Mouse (Mus musculus): Measurements from ENCODE around the gene Kmt5c. TPM values are rescaled to one million over a fixed set of nuclear protein-coding genes. Genes with fewer than 3 reads are reported as not detected.

Gene Kmt5c
- 75.3 and 84.3 TPM in 2 replicates for polyA plus RNA-seq (2015; fragmentation: Nextera tagmentation; extraction: Ambion mirVana)

DNA sequence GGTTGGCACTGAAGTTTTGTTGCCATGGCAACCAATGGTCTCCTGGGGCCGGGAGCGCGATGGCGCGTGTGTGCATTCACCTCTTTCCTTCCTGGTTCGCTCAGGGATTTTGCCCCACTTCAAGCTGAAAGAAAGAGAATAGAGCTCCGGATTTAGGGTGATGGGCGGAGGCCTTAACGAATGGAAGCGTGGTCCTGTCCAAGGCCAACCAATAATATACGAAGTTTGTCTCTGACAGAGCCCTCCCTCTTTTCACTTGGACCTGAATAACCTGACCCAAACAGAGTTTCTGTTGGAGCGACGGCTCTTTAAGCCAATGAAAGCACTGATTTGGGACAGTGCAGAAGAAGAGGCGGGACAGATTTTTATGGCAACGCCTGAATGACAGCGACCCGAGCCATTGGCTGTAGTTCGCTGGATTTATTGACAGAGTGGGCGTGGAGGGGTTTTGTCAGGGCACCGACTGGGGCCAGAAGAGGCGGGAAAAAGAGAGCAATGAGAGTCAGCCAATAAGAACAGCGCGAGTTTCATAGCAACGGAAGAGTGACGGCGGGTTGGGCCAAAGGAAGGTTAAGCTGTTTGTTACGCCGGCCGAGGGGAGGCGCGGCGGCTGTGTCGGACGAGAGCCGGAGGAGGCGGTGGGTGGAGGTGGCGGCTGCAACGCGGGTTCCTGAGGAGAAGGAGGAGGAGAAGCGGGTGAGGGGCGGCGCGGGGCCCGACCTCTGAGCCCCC is at the start of gene Kmt5c:
TSS of gene Kmt5c (plus strand) at position 572 of the 732 bp plus-strand sequence.
- Histone ChIP-seq H3K27me3 (no peaks in the 10 kb centered on the region), H3K9ac (peak within 1 kb of the TSS; percentile 93), H3K4me3 (peak within 1 kb of the TSS; percentile 75), H3K4me1 (peaks cover 38% of the 10 kb centered on the region), H3K4me2 (peak within 1 kb of the TSS; percentile 85), H3K27ac (peak within 1 kb of the TSS; percentile 93), H3K36me3 (ENCODE audit: poor library complexity, severe bottlenecking) (peaks cover 26% of the 10 kb centered on the region), H3K9me3 (replicated peaks) (no peaks in the 10 kb centered on the region)
- 0% methylated on average over 38 of the region's 44 CpGs for WGBS
- ATAC-seq = peak; percentile 97

DNA sequence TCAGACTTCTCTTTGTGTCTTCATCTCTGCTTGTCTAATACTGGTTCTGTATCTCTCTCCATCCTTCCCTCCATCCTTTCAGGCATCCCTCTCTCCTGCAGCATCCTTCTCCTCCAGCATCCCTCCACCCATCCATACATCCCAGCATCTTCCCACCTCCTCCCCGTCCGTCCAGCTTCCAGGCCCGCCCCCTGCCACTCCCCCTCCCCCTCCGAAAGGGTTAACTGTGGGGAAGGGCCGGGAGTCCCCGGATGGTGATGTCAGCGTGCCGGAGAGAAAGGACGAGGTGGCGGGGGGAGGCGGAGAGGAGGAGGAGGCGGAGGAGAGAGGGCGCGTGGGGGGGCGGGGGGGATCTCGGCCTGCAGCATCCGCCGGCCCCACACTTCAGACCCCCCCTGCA is 49.5 kb upstream of the Kmt5c start, which contains the start of gene Brsk1:
TSS of gene Brsk1 (plus strand) at position 218 of the 400 bp plus-strand sequence.
- peak within 1 kb of the TSS; percentile 94 for H3K27ac ChIP-seq

DNA sequence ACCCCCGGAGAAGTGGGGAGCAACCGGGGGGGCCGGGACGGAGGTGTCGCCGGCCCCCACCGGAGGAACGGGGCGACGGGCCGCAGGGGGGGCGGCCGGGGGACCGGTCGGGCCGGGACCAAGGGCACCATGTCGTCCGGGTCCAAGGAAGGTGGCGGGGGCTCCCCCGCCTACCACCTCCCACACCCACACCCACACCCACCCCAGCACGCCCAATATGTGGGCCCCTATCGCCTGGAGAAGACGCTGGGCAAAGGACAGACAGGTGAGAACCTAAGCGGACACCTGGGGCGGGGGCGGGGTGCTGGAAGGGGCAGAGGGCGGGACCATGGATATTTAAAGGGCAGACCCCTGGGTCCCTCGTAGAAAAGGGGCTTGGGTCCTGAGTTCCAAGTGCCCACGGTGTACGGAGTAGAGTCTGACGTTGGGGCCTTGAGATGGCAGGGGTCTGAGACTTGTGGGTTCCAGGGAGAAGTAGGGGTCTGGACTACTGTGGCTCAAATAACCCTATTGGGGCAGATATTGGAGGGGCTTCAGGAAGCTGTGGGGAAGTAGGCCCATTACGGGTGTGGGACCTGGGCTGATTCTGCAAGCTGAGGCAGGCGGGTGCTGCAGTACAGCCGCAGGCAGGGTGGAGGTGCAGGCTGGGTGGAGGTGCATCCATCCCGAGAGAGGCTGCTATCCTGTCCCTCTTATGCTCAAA is 48.8 kb upstream of the Kmt5c start:
- H3K4me3 ChIP-seq = peak overlapping the region; percentile 93
- no peaks in the 10 kb centered on the region for H3K9me3 ChIP-seq (replicated peaks)
- H3K36me3 ChIP-seq (ENCODE audit: poor library complexity, severe bottlenecking) = peaks cover 39% of the 10 kb centered on the region
- H3K4me2 ChIP-seq = peak overlapping the region; percentile 83
- H3K27me3 ChIP-seq = no peaks in the 10 kb centered on the region
- WGBS = 7% methylated on average over 15 of the region's 35 CpGs
- H3K9ac ChIP-seq = peak overlapping the region; percentile 100
- peaks cover 14% of the 10 kb centered on the region for H3K4me1 ChIP-seq
- peak; percentile 69 for ATAC-seq
- H3K27ac ChIP-seq = peak overlapping the region; percentile 94

More for the DNA sequence above, 49.5 kb upstream of the Kmt5c start, which contains the start of gene Brsk1:
- Histone ChIP-seq H3K4me3 (peak within 1 kb of the TSS; percentile 93), H3K4me1 (peaks cover 14% of the 10 kb centered on the region), H3K9ac (peak within 1 kb of the TSS; percentile 100), H3K27me3 (no peaks in the 10 kb centered on the region), H3K4me2 (peak within 1 kb of the TSS; percentile 83), H3K9me3 (replicated peaks) (no peaks in the 10 kb centered on the region), H3K36me3 (ENCODE audit: poor library complexity, severe bottlenecking) (peaks cover 32% of the 10 kb centered on the region)
- WGBS = 1% methylated on average over 8 of the region's 18 CpGs
- ATAC-seq = peak; percentile 92

DNA sequence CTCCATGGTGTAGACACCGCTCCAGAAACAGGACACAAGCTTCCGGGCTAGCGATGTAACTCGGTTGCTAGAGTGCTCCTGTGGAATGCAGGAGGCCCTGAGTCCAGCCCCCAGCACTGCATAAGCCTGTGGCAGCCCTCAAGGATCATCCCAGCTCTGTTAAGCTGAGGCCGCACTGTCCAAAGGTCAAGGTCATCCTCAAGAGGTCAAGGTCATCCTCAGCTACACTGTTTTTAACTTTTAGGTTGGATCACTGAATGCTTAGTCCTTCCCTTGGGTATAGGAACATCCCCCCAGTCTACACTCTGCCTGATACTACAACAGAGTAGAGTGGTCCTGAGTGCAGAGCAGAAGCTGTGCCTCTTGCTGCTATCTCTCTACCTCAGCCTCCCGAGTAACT is 46.9 kb upstream of the Kmt5c start:
- Histone ChIP-seq H3K36me3 (ENCODE audit: poor library complexity, severe bottlenecking) (peaks cover 58% of the 10 kb centered on the region), H3K9me3 (replicated peaks) (no peaks in the 10 kb centered on the region), H3K4me2 (no peak overlapping the region), H3K9ac (no peak overlapping the region), H3K4me1 (peaks cover 14% of the 10 kb centered on the region), H3K27ac (no peak overlapping the region), H3K4me3 (no peak overlapping the region), H3K27me3 (no peaks in the 10 kb centered on the region)
- ATAC-seq = no peak
- WGBS = 87% methylated on average over 6 of the region's 6 CpGs

DNA sequence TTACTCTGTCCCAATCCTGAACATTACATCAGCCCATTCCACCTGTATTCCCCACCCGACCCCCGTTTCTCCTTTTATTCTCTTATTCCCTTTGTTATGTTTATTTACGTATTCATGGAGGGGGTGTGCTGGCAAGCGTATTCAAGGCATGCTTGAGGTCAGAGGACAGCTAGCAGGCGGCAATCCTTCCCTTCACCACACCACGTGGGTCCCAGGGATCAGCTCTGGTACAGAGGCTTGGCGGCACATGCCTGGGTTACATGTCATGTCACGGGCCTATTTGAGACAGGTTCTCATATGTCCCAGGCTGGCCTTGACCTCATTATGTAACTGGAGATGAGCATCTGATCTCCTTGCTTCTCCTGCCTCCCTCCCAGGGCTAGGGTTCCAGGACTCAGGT is 37.6 kb upstream of the Kmt5c start:
- WGBS = 42% methylated on average over 8 of the region's 8 CpGs
- ATAC-seq = no peak
- Histone ChIP-seq H3K4me2 (no peak overlapping the region), H3K9ac (peak overlapping the region; percentile 26; the same call in 1 of the 2 replicates), H3K36me3 (ENCODE audit: poor library complexity, severe bottlenecking) (peaks cover 94% of the 10 kb centered on the region), H3K4me3 (no peak overlapping the region), H3K4me1 (peaks cover 10% of the 10 kb centered on the region), H3K27me3 (no peaks in the 10 kb centered on the region), H3K27ac (no peak overlapping the region), H3K9me3 (replicated peaks) (no peaks in the 10 kb centered on the region)

DNA sequence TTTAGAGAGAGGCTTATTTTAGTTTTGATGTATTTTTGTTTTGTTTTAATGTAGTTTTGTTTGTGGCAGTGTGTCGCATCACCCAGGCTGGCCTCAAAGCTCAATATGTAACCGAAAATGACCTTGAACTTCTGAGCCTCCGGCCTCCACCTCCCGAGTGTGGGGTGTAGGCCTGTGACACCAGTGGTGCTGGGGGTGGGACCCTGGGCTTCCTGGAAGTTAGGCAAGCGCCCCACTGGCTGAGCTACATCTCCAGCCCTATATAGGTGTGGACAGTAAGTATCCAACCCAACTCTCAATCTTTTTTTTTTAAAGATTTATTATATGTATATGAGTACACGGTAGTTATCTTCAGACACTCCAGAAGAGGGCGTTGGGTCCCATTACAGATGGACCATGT is 36.7 kb upstream of the Kmt5c start:
- H3K9me3 ChIP-seq (replicated peaks) = no peaks in the 10 kb centered on the region
- no peak overlapping the region for H3K9ac ChIP-seq
- H3K4me1 ChIP-seq = peaks cover 10% of the 10 kb centered on the region
- WGBS = 95% methylated on average over 7 of the region's 7 CpGs
- no peaks in the 10 kb centered on the region for H3K27me3 ChIP-seq
- no peak overlapping the region for H3K4me2 ChIP-seq
- no peak for ATAC-seq
- H3K27ac ChIP-seq = no peak overlapping the region
- H3K4me3 ChIP-seq = no peak overlapping the region
- H3K36me3 ChIP-seq (ENCODE audit: poor library complexity, severe bottlenecking) = peaks cover 94% of the 10 kb centered on the region

DNA sequence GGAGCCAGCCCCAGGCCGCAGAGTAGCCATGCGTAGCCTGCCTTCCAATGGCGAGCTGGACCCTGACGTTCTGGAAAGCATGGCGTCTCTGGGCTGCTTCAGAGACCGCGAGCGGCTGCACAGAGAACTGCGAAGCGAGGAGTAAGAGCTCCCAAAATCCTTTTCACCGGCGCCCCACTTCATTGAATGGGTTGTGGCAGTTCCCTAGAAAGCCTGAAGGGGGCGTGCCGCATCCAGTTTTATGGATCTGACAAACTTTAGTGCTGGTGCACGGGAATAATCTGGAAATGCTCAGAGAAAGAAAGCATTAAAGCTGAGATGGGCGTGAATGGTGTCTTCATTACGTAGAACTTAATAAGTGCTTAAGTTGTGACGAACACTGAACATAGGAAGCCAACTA is 34.8 kb upstream of the Kmt5c start:
- H3K4me3 ChIP-seq = no peak overlapping the region
- no peak overlapping the region for H3K4me2 ChIP-seq
- WGBS = 28% methylated on average over 18 of the region's 18 CpGs
- no peak overlapping the region for H3K9ac ChIP-seq
- H3K4me1 ChIP-seq = peaks cover 10% of the 10 kb centered on the region
- no peak for ATAC-seq
- no peaks in the 10 kb centered on the region for H3K27me3 ChIP-seq
- no peak overlapping the region for H3K27ac ChIP-seq
- no peaks in the 10 kb centered on the region for H3K9me3 ChIP-seq (replicated peaks)
- peaks cover 95% of the 10 kb centered on the region for H3K36me3 ChIP-seq (ENCODE audit: poor library complexity, severe bottlenecking)

DNA sequence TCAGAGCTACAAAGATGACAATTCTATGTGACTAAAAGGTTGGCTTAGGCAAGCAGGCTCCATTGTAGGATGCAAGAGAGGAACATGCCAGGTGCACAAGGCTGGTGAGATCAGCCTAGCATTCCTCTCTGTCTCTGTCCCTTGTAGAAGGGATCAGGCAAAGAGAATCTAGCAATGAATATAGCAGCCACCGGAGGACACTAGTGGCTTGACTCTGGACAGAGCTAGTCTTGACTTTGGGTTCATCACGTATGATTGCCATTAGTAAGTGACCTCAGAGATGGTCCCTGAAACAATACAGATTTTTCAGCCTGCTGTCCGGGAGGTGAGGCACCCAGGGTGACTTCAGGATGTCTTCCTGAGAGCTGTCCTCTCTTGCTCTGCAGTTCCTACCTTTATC is 27.3 kb upstream of the Kmt5c start:
- no peaks in the 10 kb centered on the region for H3K9me3 ChIP-seq (replicated peaks)
- H3K27ac ChIP-seq = no peak overlapping the region
- H3K4me3 ChIP-seq = no peak overlapping the region
- H3K4me1 ChIP-seq = no peaks in the 10 kb centered on the region
- no peak overlapping the region for H3K9ac ChIP-seq
- 87% methylated on average over 3 of the region's 3 CpGs for WGBS
- H3K27me3 ChIP-seq = no peaks in the 10 kb centered on the region
- peaks cover 99% of the 10 kb centered on the region for H3K36me3 ChIP-seq (ENCODE audit: poor library complexity, severe bottlenecking)
- H3K4me2 ChIP-seq = no peak overlapping the region
- ATAC-seq = no peak

DNA sequence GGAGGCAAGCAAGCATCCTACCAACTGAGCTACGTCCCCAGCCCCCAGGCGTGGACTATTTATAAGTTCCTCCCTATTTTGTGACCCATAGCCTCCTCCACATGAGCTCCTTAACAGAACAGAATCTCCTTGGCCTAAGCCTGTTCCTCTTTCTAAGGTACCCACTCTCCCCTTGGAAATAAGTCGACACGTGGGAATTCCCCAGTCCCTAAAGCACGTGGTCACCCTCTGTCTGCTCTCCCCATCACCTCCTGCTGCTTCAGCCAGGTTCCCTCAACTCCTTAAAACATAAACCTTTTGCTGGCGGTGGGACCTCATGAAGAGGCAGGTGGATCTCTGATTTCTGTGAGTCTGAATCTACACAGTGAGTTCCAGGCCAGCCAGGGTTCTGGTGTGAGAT is 23.0 kb upstream of the Kmt5c start:
- Histone ChIP-seq H3K9ac (no peak overlapping the region), H3K4me1 (no peaks in the 10 kb centered on the region), H3K9me3 (replicated peaks) (no peaks in the 10 kb centered on the region), H3K27me3 (no peaks in the 10 kb centered on the region), H3K4me2 (no peak overlapping the region), H3K27ac (no peak overlapping the region), H3K4me3 (no peak overlapping the region), H3K36me3 (ENCODE audit: poor library complexity, severe bottlenecking) (peaks cover 57% of the 10 kb centered on the region)
- WGBS = 69% methylated on average over 6 of the region's 6 CpGs
- ATAC-seq = no peak

DNA sequence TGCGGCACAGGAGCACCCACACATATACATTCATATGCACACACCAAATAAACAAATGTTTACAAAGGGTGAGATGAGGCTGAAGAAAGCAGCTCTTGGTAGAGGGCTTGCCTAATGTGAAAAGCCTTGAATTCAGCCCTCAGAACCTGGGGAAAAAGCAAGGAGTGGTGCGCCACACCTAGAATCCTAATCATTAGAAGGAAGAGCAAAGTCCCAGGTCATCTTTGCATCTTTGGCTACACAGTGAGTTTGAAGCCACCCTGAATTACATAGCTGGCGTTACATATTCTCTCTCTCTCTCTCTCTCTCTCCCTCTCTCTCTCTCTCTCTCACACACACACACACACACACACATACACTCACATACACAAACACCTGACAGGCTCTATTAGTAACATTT is 20.6 kb upstream of the Kmt5c start:
- Histone ChIP-seq H3K27me3 (no peaks in the 10 kb centered on the region), H3K4me2 (no peak overlapping the region), H3K36me3 (ENCODE audit: poor library complexity, severe bottlenecking) (peaks cover 34% of the 10 kb centered on the region), H3K9ac (no peak overlapping the region), H3K9me3 (replicated peaks) (no peaks in the 10 kb centered on the region), H3K4me3 (no peak overlapping the region), H3K27ac (no peak overlapping the region), H3K4me1 (no peaks in the 10 kb centered on the region)
- ATAC-seq = no peak
- 95% methylated on average over 3 of the region's 3 CpGs for WGBS

DNA sequence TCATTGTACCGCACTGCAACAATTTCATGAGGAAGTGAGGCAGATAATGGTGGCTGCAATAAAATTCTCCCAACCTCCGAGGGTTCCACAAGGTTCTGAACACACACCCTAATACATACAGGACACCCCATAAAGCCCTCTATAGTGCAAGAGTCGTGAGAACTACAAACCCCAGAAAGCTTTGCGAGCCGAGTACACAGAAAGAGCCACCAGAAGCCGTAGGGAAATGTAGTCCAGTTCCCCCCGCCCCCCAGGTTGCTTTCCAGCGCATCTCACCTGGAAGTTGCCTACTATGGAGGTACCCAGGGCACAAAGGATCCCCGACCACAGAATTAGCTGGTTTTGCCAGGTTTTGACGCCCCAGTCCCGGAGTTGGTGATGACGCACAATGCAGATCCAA is 16.4 kb upstream of the Kmt5c start:
- WGBS = 42% methylated on average over 12 of the region's 12 CpGs
- Histone ChIP-seq H3K9me3 (replicated peaks) (no peaks in the 10 kb centered on the region), H3K27ac (no peak overlapping the region), H3K9ac (peak overlapping the region; percentile 45; the same call in 1 of the 2 replicates), H3K4me3 (peak overlapping the region; percentile 30), H3K4me1 (no peaks in the 10 kb centered on the region), H3K27me3 (no peaks in the 10 kb centered on the region), H3K36me3 (ENCODE audit: poor library complexity, severe bottlenecking) (no peaks in the 10 kb centered on the region), H3K4me2 (peak overlapping the region; percentile 57)
- peak; percentile 65 for ATAC-seq

DNA sequence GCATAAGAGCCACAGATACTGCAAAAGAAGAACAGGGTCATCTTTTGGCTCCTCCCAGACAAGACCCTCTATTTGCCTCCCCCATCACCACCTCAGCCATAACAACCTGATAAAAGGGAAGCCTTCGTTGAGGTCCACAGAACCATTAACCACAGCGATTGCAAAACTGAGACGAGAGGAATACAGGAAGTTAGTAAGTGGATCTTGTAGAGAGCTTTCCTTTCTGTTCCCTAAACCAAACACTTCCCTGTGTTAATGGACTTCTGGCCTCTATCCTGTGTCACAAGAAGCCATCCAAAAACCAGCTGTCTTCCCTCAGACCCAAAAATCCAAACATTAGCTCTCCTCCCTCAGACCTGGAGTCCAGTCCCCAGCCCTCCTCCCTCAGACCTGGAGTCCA is 15.6 kb upstream of the Kmt5c start:
- WGBS = 88% methylated on average over 3 of the region's 3 CpGs
- no peaks in the 10 kb centered on the region for H3K9me3 ChIP-seq (replicated peaks)
- H3K9ac ChIP-seq = no peak overlapping the region
- no peak overlapping the region for H3K4me2 ChIP-seq
- ATAC-seq = no peak
- no peaks in the 10 kb centered on the region for H3K27me3 ChIP-seq
- H3K27ac ChIP-seq = no peak overlapping the region
- no peaks in the 10 kb centered on the region for H3K36me3 ChIP-seq (ENCODE audit: poor library complexity, severe bottlenecking)
- no peaks in the 10 kb centered on the region for H3K4me1 ChIP-seq
- H3K4me3 ChIP-seq = no peak overlapping the region

Data from forebrain, embryonic 13.5 days (tissue).